Mouse (Mus musculus) naive thymus-derived CD4-positive, alpha-beta T cell, adult 2 months (primary cell): Measurements from ENCODE around the gene Fahd1.

Experiments
- DNase-seq: peaks from one replicate; pipeline ENCODE4 v3.0.0-alpha.2; 2011; ENCODE audit warnings: low read depth

The Fahd1 gene

DNA sequence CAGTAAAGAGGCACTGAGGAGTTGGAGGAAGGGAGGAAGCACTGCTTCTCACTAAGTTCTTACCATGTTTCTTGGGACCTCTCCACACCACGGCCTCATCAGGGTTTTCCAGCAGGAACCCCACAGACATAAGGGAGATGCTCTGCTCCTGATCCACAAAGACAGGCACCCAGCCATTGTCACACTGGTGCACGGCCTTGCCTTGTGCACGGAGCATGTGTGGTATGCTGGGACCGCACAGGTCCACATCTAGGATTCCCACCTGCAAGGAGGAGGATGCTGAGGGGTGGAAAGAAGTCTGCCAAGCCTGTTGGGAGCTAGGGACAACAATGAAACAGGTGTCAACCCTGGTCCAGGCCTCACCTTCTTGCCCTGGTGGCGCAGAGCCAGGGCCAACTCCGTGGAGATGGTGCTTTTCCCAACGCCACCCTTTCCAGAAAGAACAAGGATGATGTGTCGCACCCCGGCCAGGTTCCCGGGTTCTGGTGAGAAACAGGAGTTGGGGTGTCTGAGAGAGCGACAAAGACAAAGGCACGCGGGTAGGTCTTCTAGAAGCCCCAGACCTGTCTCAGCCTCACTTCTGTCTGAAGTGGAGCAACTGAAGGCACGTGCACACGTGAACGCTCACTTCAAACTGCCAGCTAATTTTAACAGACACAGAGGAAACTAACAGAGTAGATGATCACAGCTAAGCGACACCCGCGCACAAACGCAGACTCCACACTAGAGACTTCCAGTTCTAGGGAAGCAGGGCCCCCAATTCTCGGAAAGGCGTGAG lies 35.4 kb upstream of the Fahd1 start:
- DNase-seq = no peak

DNA sequence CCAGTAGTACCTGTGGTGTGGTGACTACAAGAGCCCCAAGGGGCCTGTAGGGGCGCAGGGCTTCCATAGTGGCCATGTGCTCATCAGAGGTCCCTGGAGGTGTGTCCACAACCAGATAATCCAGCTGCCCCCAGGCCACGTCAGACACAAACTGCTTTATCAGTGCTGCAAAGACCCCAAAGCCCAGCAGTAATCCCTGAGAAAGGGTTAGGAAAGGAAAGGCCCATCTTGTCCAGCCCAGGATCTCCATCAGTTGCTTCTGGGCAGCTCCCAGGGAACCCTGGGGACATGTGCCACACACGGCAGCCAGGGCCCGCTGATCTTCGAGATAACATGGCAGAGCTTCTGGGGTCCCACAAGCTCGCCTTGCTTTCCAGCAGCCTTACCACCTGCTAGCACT lies 34.2 kb upstream of the Fahd1 start:
- DNase-seq = no peak

DNA sequence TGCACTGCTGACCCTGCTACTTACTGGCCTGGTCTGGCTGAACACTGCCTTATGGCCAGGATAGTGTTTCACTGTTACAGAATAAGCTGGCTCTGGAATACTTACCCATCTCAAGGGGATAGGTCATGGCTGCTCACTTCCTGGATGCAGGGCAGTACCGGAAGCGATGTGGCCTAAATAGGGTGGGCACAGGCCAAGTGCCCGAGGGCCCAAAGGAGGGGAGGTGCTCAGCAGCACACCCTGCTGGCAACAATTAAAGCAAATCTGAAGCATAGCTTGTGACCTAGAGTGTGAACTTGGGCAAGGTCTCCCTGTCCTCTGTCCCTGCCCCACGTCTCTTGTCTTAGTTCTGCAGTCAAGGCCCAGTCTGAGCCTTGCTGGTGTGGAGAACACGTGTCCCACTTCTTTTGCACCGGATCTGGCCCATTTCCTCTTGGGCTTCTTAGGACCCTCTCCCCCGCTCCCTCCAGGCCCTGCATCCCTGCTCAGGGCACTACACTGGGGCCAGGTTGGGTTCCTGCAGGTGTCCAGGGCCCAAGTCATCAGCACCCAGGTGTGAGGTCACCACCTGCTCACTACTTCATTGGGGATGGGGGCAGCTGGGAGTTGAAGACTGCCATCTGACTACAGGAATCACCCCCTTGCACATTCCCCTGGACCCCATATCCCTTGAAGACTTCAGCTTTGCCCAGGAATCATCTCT lies 31.7 kb upstream of the Fahd1 start:
- peak; percentile 50 for DNase-seq

DNA sequence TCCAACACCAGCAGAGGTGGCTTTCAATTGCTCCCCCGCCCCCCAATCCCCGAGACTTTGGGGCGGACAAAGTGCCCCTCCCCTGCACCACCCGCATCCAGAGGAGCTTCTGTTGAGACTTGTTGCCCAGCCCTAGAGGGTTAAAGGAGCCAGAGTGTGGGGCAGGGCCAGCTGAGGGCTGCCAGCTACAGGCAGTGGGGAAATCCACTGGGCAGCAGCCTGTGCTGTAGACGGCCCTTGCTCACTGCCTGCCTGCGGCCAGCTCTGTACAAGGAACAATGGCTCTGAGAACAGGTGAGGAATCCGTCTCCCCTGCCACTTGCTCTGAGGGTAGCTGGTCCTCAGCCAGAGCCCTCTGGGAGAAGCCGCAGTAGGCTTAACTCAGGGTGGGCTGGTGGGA lies 28.4 kb upstream of the Fahd1 start:
- DNase-seq = no peak

DNA sequence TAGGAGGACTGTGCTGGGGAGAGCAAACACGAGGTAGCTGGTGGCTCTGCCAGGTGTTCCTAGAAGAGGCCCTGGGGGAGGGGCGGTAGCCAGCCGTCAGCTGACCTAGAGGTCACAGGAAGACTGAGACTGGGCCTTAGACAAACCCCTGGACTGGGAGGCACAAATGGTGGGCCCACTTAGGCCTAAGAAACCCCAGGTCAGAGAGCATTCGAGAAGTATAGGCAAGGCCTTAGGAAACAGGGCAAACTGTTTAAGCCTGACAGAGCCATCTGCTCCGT lies 27.9 kb upstream of the Fahd1 start:
- no peak for DNase-seq

DNA sequence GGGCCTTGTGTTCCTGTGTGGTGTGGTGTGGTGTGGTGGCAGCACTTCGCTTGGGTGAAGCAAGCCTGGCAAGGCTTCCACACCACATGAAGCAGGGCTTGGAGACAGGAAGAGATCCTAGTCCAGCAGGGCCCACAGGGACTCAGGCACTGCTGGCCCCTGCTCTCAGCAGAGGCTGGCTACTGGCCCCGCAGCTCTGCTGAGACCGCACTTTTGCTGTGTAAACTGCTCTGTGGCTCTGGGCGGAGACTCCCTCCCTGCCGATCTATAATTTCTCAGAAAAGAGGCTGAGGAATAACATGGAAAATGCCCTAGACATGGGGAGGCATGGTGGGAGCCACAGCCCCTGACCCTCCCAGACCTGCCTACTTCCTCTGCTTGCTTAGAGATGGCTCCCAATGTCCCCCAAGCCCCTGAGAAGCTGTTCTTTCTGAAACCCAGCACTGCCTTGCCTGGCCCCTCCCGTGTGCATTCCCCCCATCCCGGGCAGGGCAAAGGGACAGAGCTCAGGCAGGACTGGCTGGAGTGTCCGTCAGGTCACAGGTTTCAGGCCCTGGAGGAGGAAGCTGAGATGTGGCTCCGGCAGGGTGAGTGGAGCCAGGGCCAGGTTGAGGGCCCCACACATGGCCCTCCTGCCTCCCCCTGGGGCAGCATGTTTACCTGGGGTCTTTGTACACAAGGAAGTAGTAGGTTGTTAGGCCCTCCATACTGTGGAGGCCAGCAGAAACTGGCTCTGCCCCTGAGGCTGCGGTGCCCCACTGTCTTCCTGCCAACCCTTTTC lies 27.4 kb upstream of the Fahd1 start:
- DNase-seq = no peak

DNA sequence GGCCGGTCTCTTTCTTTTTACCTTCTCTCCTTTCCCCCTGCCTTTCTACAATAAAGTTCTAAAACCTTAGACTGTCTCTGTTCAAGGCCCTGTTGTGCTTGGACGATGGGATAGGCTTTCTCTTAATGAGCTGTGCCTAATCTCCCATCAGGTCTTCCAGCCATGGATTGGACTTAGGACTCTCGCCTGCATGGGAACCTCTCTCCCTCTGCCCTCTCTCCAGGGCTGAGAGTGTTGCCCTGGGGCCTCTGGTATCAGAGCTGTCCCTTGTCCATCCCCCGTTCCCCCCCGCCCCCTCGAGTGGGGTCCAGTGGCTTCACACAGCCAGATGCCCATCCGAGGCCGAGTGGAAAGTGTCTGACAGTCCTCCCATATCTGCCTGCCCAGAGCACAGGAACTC lies 24.8 kb upstream of the Fahd1 start:
- no peak for DNase-seq

DNA sequence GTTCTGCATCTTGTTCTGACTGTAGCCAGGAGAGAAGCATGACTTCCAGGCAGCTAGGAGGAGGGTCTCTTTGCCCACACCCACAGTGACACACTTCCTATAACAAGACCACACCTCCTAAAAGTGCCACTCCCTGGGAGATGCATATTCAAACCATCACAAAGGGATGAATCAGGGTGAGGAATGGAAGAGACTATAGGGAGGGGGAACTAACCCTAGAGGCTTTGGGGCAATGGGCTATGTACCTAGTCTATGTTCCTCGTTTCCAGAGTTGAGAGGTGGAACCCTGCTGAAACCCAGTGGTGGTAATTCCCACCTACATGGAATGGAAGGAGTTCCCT lies 24.2 kb upstream of the Fahd1 start:
- no peak for DNase-seq

DNA sequence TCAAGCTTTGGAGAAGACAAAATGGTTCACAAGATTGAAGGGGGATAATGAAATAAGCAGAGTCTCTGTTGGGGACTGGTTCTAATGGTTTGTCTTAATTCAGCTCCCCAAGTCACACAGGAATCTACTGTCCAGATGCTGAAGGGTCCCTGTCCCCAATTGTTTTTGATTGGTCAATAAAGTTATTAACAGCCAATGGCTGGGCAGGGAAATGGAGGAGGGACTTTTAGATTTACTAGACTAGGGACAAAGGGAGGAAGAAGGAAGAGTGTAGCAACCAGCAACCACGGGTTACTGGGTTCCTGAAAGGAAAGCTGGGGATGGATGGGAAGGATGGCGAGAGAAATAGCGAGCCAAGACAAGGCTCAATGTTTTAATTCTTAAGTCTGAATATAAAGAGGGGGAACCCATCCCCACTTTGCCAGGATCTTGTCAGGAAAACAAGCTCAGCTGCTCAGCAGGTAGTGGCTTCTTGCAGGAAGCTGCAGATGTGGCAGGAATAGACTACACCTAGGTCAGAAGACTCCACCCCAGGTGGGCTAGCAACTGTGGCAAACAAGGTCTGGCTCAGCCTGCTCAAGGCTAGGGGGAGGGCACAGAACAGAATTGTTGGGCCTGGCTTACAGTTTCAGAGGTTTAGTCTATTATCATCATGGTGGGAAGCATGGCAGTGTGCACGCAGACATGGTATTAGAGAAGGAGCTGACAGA lies 23.7 kb upstream of the Fahd1 start:
- DNase-seq = no peak

DNA sequence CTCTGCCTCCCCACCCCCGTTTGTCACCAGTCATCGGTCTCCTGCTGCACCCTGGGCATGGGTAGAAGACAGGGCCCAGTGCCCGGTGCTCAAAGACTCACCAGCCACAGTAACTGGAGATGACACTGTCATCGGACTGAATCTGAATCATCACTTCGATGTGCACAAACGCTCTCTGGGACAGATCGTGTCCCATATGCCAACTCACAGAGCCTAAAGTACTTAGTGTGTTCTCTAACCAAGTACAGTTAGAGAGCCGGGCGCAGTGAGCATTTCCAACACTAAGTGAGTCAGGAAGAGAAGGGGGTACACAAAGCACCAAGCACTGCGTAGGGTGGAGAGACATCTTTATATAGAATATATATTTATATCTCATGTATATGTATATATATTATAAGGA lies 17.8 kb upstream of the Fahd1 start:
- DNase-seq = no peak

DNA sequence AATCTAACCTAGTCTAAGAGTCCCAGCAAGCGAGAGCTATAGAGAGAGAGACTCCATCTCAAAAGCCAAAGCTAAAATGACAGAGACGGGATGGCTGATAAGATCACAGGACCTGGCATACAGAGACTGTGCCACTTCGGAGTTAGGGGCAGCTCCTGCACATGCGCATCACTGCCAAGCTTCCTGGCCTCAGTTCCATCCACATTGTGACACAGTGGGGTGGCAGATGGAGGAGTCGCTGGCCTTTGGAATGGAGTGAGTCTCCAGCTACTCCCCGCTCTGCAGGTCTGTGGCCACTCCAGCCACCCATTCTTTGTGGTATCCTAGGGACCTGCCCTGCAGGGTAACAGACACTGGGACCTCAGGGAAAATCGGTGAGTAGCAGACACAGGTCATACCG lies 15.6 kb upstream of the Fahd1 start, which contains the start of gene Igfals:
TSS of gene Igfals (plus strand) at position 222 of the 400 bp plus-strand sequence.
- DNase-seq = no peak

DNA sequence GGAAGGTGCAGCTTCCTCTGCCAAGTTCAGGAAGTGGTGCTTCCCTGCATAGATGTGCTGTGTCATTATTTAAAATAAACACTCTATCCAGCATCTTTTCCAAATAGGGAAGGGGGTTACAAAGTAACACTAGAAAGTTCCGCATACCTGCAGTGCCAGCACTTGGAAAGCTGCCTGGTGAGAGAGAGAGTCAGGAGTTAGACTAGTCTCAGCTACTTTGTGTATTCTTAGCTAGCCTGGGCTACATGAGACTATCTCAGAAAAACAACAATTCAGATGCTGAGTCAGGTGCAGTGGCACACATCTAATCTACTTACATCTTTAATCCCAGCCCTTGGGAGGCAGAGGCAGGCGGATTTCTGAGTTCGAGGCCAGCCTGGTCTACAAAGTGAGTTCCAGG lies 11.6 kb upstream of the Fahd1 start:
- DNase-seq = no peak

DNA sequence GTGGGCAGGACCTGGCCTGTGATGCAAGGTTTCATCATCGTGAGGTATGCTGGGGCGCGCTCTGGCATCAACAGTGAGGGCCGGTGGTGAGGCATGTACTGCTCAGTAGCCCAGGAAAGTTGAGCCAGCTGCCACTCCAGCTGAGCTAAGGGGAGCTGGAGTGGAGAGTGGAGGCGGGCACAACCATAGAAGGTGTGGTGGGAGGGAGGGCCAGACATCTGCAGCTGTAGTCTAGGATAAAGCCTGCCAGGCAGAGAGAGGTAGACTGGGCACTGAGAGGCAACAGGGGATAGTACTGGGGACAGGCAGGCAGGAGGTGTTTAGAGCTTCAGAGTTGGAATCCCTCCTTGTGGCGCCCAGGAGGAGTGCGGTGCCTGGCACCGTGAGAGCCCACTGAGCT lies 9.9 kb upstream of the Fahd1 start:
- DNase-seq = no peak

DNA sequence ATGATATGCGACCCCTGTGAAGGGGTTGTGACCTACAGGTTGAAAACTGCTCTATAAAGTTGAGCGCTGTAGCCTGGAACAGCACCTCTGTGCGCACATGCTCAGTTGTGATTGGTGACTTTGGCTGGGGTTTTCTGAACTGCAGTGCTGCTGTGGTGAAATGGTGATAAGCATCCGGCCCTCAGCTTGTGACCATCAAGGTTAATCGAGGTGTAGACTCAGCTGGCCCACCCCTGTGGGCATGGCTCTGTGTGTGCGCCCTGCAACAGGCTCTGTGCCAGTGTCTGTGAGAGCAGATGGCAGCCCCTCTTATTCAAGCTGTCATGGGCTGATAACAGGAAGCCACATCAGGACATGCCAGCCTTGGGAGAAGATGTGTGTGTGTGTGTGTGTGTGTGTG lies 8.8 kb upstream of the Fahd1 start:
- no peak for DNase-seq

DNA sequence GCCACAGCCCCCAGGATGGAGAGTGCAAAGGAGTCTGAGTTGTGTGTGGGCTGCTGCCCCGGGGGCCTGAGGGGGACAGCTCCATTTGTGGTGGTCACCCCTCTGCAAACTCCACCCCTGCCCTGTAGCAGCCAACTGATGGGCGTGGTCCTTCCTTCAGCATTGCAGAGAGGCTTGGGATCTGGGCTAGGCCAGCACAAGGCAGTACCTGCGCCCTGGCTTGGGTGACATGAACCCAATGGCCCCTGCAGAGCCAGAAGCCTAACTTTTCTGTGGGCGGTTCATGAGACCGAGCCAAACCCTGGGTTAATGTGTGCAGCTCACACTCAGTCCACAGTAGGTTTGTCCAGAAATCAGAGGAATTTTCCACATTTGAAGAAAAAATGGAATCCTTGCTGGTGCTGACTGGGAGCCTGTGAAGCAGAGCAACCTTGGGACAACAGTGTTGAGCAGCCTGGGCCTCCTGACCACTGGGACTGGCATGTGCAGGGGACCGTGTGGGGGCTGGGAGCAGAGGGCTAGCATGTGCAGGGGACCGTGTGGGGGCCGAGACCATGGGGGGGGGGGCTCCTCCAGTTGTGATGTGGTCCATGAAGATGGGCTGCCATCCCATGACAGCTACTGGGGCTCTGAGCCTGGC lies 7.8 kb upstream of the Fahd1 start:
- DNase-seq = no peak

DNA sequence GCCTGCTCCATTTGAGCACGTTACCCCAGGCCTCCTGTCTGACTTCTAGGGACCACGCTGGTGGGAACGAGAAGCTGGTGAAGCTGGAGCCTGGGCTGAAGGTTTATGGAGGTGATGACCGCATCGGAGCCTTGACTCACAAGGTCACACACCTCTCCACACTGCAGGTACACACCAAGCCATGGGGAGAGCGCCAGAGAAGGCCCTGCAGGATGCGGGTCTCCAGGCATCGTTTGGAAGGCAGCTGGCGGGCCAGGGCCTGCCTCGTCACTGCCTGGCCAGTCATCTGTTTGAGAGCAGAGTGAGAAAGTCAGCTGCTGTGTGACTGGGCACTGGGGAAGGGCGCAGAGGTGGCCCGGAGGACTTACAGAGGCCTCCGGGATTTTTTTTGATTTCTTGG lies 6.4 kb upstream of the Fahd1 start:
- no peak for DNase-seq

DNA sequence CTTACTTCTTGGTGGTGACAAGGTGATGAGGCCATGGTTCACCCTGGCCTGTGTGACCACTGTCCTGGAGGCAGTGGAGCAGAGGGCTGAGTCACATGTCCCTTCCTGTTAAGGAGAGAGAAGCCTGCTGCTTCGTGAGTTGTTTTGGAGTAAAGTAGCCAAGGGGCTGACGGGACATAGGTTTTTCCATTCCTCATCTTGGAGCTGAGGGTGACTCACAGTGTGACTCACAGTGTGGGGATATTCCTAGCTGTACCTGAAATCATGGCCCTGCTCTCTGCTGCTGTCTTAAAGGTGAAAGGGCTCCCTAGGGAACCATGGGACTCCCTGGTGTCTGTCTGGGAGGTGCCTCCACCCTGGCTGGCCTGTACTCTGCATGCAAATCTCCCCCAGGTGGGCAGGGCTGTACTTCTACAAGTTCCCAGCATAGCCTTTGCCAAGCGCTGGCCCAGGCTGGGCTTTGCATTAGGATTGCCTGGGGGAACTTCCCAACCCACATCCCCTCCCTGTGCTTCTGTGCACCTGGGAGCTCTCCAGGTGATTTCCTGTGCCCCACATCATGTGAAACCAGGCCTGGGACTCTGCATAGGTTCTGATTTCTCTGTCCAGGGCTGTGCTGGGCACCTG lies 5.8 kb upstream of the Fahd1 start:
- DNase-seq = no peak

DNA sequence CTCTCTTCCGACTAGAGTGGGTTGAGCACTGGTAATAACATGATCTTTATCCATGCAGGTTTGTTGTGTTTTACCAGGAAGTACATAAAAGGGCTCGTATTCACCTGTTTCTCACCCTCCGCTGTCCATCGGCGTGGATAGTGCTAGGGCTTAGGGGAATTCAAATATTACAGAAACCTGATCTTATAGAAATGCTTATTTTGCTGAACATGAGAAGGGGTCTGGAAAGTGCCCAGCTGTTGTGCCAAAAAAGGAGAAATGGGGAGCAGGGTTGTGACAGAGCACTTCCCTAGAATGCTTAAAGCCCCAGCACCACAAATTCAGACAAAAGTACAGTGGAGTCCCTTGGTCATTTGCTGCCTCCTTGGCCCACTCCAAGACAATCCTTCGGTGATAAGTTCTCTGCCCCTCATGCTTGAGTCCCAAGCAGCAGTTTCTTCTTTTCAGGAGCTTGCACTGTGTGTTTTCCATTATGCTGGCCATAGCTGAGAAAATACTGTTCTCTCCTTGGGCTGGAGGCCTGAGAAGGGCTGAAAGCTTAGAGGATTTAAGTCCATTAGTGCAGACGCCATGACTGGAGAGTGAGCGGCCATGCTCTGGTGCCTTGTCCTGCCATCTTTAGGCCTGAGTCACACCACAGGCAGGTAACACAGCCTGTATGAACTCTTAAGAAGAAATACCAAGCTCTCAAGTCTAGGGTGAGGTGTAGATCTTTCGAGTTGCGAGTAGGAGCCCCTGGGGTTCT lies 1.4 kb upstream of the Fahd1 start:
- peak; percentile 8 for DNase-seq

DNA sequence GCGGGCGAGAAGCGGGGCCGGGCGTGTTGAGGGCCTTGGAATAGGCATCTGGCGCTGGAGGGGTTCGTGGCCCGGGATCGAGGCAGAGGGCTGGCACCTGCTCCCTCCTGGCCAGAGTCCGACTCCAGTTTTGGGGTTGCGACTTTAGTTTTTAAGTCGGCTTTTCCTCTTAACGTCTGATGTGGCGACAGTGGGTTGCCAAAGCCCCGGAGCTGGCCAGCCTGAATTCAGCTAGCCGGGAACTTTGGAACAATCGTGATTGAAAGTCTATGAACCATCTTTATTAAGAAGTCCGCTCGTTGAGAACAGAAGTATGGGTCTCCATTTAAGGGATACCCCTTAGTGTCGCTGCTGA lies 586 bp upstream of the Fahd1 start:
- DNase-seq = no peak

DNA sequence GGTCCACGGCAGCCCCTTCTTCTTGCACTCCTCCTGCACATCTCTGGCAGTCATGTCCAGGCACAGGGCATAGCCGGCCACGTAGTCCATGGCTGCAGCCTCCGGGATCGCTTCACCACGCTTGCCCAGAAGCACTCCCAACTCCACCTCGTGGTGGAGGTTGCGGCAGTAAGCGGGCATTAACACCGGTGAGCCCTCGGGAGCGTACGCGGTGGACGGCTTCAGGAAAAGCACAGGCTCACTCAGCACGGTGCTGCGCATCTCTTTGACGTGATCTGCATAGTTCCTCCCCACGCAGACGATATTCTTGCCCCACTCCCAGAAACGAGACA lies 465 bp downstream of the Fahd1 start:
- no peak for DNase-seq

DNA sequence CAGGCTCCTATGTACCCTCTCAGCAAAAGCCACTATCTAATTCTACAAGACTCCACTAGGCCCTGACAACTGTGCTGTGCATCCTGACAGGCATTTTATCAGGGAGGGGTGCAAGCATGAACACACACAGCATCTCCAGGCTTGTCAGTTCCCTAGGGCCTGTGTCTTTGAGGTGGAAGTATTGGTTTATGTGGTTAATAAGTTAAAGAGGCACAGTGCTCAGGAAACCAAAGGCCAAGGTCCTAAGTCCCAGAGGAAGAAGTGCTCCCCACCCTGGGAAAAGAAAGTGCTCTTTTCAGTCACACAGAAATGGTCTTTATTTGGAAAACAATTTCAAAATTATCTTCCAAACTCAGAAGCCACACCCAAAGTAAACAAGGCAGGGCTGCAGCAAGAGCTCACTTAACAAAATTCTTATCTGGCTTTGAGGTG lies 1.5 kb downstream of the Fahd1 start:
- no peak for DNase-seq
